ENCODE assay signal across 8 mouse cellular contexts in genomic region chr17:24648731-24649377, GRCm38 (mm10). TPM values are rescaled to one million over a fixed set of nuclear protein-coding genes. Genes with fewer than 3 reads are reported as not detected.
A peak's percentile ranks its signal among the peaks of the same experiment; 100 is the strongest.
DNase-seq lines count a peak whose midpoint lies in the region; ATAC-seq and TF ChIP-seq lines count a peak whose summit lies in the region.

No protein-coding gene starts in this region.

- H3K9me3 ChIP-seq in forebrain, postnatal 0 days (ENCODE audit: low read length), result no peaks in the 10 kb centered on the region
- H3K9me3 ChIP-seq in liver, embryonic 14.5 days (ENCODE audit: control insufficient read depth, low read length), result no peaks in the 10 kb centered on the region

- peak; percentile 13; the same call in 1 of the 2 replicates for TF ChIP-seq CTCF in forebrain, postnatal 0 days (IDR thresholded peaks at IDR 0.05; ENCODE audit: low read depth)
- TF ChIP-seq CTCF in liver, embryonic 14.5 days (IDR thresholded peaks at IDR 0.05; ENCODE audit: low read depth), result no peak

- H3K4me3 ChIP-seq in forebrain, postnatal 0 days (ENCODE audit: low read depth, low read length), result peak overlapping the region; percentile 70
- H3K4me3 ChIP-seq in liver, embryonic 14.5 days (ENCODE audit: insufficient read depth in 1 of 2, low read depth in 2 of 2, low read length in 2 of 2), result no peak overlapping the region; a peak in 1 of 4 replicates

- peaks cover 4% of the 10 kb centered on the region; the same call in 1 of the 2 replicates for H3K4me1 ChIP-seq in forebrain, postnatal 0 days (ENCODE audit: insufficient read depth)
- H3K4me1 ChIP-seq in liver, embryonic 14.5 days (replicated peaks; ENCODE audit: control insufficient read depth in 2 of 2, insufficient read depth in 2 of 2, low read length in 1 of 2), result peaks cover 0 to 15% of the 10 kb centered on the region in 2 experiments; a peak in 3 of 4 replicates

- H3K4me2 ChIP-seq in forebrain, postnatal 0 days (ENCODE audit: low read depth), result peak overlapping the region; percentile 99
- H3K4me2 ChIP-seq in liver, embryonic 14.5 days (ENCODE audit: low read depth), result peak overlapping the region; percentile 51

- no peaks in the 10 kb centered on the region for H3K27me3 ChIP-seq in forebrain, postnatal 0 days (ENCODE audit: insufficient read depth, low read length)
- H3K27me3 ChIP-seq in liver, embryonic 14.5 days (ENCODE audit: control insufficient read depth, insufficient read depth, low read length), result peaks cover 33% of the 10 kb centered on the region

- DNase-seq in heart, adult 11 months, result peak; percentile 92
- DNase-seq in heart, postnatal 36 days, result no peak
- peak; percentile 25 for DNase-seq in NIH3T3 (ENCODE audit: low read depth)
- no peak for DNase-seq in forebrain, postnatal 0 days
- no peak for DNase-seq in liver, embryonic 14.5 days (ENCODE audit: low read depth in 3 of 3, low spot score in 3 of 3)
- no peak for DNase-seq in thymus, postnatal 0 days (ENCODE audit: low spot score)
- DNase-seq in ovary, postnatal 36 days (ENCODE audit: low spot score), result no peak
- DNase-seq in left cerebral cortex, postnatal 14 days (ENCODE audit: low spot score in 2 of 2), result no peak

- H3K36me3 ChIP-seq in forebrain, postnatal 0 days (ENCODE audit: insufficient read depth), result no peaks in the 10 kb centered on the region
- no peaks in the 10 kb centered on the region for H3K36me3 ChIP-seq in liver, embryonic 14.5 days (replicated peaks; ENCODE audit: control insufficient read depth, insufficient read depth, low read depth)

- intact Hi-C loops in heart, postnatal 36 days (cut with DNase I), result no loop called here
- intact Hi-C loops in left cerebral cortex, postnatal 14 days (cut with DNase I), result no loop called here

- ATAC-seq in forebrain, postnatal 0 days, result no peak
- no peak for ATAC-seq in liver, embryonic 14.5 days (ENCODE audit: insufficient read depth)

- H3K9ac ChIP-seq in forebrain, postnatal 0 days, result no peak overlapping the region
- no peak overlapping the region for H3K9ac ChIP-seq in liver, embryonic 14.5 days (replicated peaks)

- no peak overlapping the region for H3K27ac ChIP-seq in forebrain, postnatal 0 days (ENCODE audit: low read depth, low read length)
- H3K27ac ChIP-seq in liver, embryonic 14.5 days, result no peak overlapping the region

- 73% methylated on average over 10 of the region's 10 CpGs for WGBS in forebrain, postnatal 0 days
- WGBS in liver, embryonic 14.5 days (ENCODE audit: insufficient replicate concordance), result 65% methylated on average over 10 of the region's 10 CpGs

- TF ChIP-seq EP300 in liver, embryonic 14.5 days (IDR thresholded peaks at IDR 0.05; ENCODE audit: low read depth), result no peak

RNA-seq across cellular contexts. Expression of gene Slc9a3r2, which starts 1.3 kb away (rescaled TPM):
- total RNA-seq in heart, postnatal 36 days (2021), result 100 to 1,000 TPM in 1 of 2 experiments, 10 to 100 TPM in 1; 91.1 to 140 TPM
- total RNA-seq in forebrain, postnatal 0 days (2014; rRNA removed), result 43.5 and 54.5 TPM in 2 replicates
- polyA plus RNA-seq in forebrain, postnatal 0 days (2015; fragmentation: Nextera tagmentation; extraction: Ambion mirVana), result 42.0 and 48.3 TPM in 2 replicates
- polyA plus RNA-seq in liver, embryonic 14.5 days (2012; rRNA removed), result 5.5 and 5.7 TPM in 2 replicates
- 8.1 and 9.9 TPM in 2 replicates for polyA plus RNA-seq in liver, embryonic 14.5 days (2014; fragmentation: Nextera tagmentation; extraction: Ambion mirVana)
- polyA plus RNA-seq in thymus, postnatal 0 days (2015; fragmentation: Nextera tagmentation; extraction: Ambion mirVana), result 11.3 and 11.9 TPM in 2 replicates
- 10 to 100 TPM; 52.6 to 53.0 TPM for total RNA-seq in left cerebral cortex, postnatal 14 days (2021)

RNA-seq across cellular contexts. Expression of gene Npw, which starts 9.4 kb away (rescaled TPM):
- not detected for total RNA-seq in heart, postnatal 36 days (2021)
- not detected in 2 replicates for total RNA-seq in forebrain, postnatal 0 days (2014; rRNA removed)
- 0.64 and 0.96 TPM in 2 replicates for polyA plus RNA-seq in forebrain, postnatal 0 days (2015; fragmentation: Nextera tagmentation; extraction: Ambion mirVana)
- 0.27 TPM in 1 of 2 replicates, not detected in the other for polyA plus RNA-seq in liver, embryonic 14.5 days (2012; rRNA removed)
- polyA plus RNA-seq in liver, embryonic 14.5 days (2014; fragmentation: Nextera tagmentation; extraction: Ambion mirVana), result 0.29 TPM in 1 of 2 replicates, not detected in the other
- polyA plus RNA-seq in thymus, postnatal 0 days (2015; fragmentation: Nextera tagmentation; extraction: Ambion mirVana), result 0.21 TPM in 1 of 2 replicates, not detected in the other
- total RNA-seq in left cerebral cortex, postnatal 14 days (2021), result 1 to 10 TPM in 1 of 2 experiments, under 1 TPM in 1; 0.95 to 1.4 TPM

RNA-seq across cellular contexts. Expression of gene Nthl1, which starts 16.4 kb away (rescaled TPM):
- total RNA-seq in heart, postnatal 36 days (2021), result 1 to 10 TPM; 3.3 to 4.1 TPM
- total RNA-seq in forebrain, postnatal 0 days (2014; rRNA removed), result 10.1 and 10.2 TPM in 2 replicates
- polyA plus RNA-seq in forebrain, postnatal 0 days (2015; fragmentation: Nextera tagmentation; extraction: Ambion mirVana), result 8.6 and 9.8 TPM in 2 replicates
- polyA plus RNA-seq in liver, embryonic 14.5 days (2012; rRNA removed), result 6.2 and 6.6 TPM in 2 replicates
- 5.9 and 6.1 TPM in 2 replicates for polyA plus RNA-seq in liver, embryonic 14.5 days (2014; fragmentation: Nextera tagmentation; extraction: Ambion mirVana)
- polyA plus RNA-seq in thymus, postnatal 0 days (2015; fragmentation: Nextera tagmentation; extraction: Ambion mirVana), result 8.2 and 10.4 TPM in 2 replicates
- 1 to 10 TPM; 4.4 to 5.0 TPM for total RNA-seq in left cerebral cortex, postnatal 14 days (2021)

RNA-seq across cellular contexts. Expression of gene Tsc2, which starts 16.4 kb away (rescaled TPM):
- total RNA-seq in heart, postnatal 36 days (2021), result 100 to 1,000 TPM; 106 to 112 TPM
- 81.2 and 92.6 TPM in 2 replicates for total RNA-seq in forebrain, postnatal 0 days (2014; rRNA removed)
- 44.2 and 56.2 TPM in 2 replicates for polyA plus RNA-seq in forebrain, postnatal 0 days (2015; fragmentation: Nextera tagmentation; extraction: Ambion mirVana)
- 17.0 and 21.4 TPM in 2 replicates for polyA plus RNA-seq in liver, embryonic 14.5 days (2012; rRNA removed)
- 17.6 and 23.8 TPM in 2 replicates for polyA plus RNA-seq in liver, embryonic 14.5 days (2014; fragmentation: Nextera tagmentation; extraction: Ambion mirVana)
- 25.0 and 26.0 TPM in 2 replicates for polyA plus RNA-seq in thymus, postnatal 0 days (2015; fragmentation: Nextera tagmentation; extraction: Ambion mirVana)
- total RNA-seq in left cerebral cortex, postnatal 14 days (2021), result 100 to 1,000 TPM; 122 to 130 TPM

RNA-seq across cellular contexts. Expression of gene Zfp598, which starts 20.6 kb away (rescaled TPM):
- 10 to 100 TPM; 17.3 to 19.0 TPM for total RNA-seq in heart, postnatal 36 days (2021)
- 31.2 and 41.5 TPM in 2 replicates for total RNA-seq in forebrain, postnatal 0 days (2014; rRNA removed)
- 14.6 and 15.0 TPM in 2 replicates for polyA plus RNA-seq in forebrain, postnatal 0 days (2015; fragmentation: Nextera tagmentation; extraction: Ambion mirVana)
- polyA plus RNA-seq in liver, embryonic 14.5 days (2012; rRNA removed), result 21.3 and 23.8 TPM in 2 replicates
- polyA plus RNA-seq in liver, embryonic 14.5 days (2014; fragmentation: Nextera tagmentation; extraction: Ambion mirVana), result 10.7 and 14.5 TPM in 2 replicates
- polyA plus RNA-seq in thymus, postnatal 0 days (2015; fragmentation: Nextera tagmentation; extraction: Ambion mirVana), result 11.6 and 14.5 TPM in 2 replicates
- 10 to 100 TPM; 37.9 to 39.3 TPM for total RNA-seq in left cerebral cortex, postnatal 14 days (2021)

Comparison
In these comparisons a context has a peak if more than half of its experiments do, and no peak if none do; other contexts are left out.
1. DNase-seq: peak in heart, adult 11 months (single experiment) and NIH3T3 (single experiment); none in heart, postnatal 36 days (0 of 2), forebrain, postnatal 0 days (single experiment), liver, embryonic 14.5 days (0 of 3), thymus, postnatal 0 days (single experiment), ovary, postnatal 36 days (single experiment) and left cerebral cortex, postnatal 14 days (0 of 2).